Comparison of ENCODE assay signal across 11 mouse cellular contexts in the genomic region with DNA sequence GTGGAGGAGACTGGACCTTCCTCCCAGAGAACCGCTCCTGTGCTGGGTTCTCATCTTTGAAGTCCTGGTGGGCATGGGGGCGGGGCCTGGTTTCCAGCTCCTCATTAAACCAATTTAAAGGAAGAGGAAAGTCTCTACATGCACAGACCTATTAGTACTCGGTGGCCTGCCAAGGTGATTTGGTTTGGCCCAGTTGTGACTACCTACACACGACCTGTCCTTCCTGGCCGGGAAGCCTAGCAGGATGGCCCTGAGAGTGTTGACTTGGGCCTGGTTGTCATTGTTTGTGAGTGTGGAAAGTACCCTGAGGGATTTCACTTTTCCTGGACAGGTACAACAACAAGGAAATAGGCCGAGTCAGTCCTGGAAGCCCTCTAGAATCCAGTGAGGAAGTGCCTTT.
A peak's percentile ranks its signal among the peaks of the same experiment; 100 is the strongest.
DNase-seq lines count a peak whose midpoint lies in the region; ATAC-seq and TF ChIP-seq lines count a peak whose summit lies in the region.
"Had no signal": no experiment of that assay in that cellular context is flagged by ENCODE, and none has a peak within 500 bp of the region (broad histone marks: within the 10 kb centered on the region; RNA-seq: fewer than 3 reads in every experiment).

No protein-coding gene starts in this region.

- peak overlapping the region; percentile 8; the same call in 1 of the 2 replicates for H3K9ac ChIP-seq in kidney, embryonic 16.5 days (replicated peaks; ENCODE audit: low read length)
- H3K9ac ChIP-seq: lung, embryonic 15.5 days had no signal

- no peak for TF ChIP-seq CTCF in gastrocnemius, adult 2 months (IDR thresholded peaks at IDR 0.05)

- peaks cover 89% of the 10 kb centered on the region for H3K4me1 ChIP-seq in kidney, embryonic 16.5 days (ENCODE audit: insufficient read depth, low read length)
- peaks cover 91% of the 10 kb centered on the region for H3K4me1 ChIP-seq in embryonic facial prominence, embryonic 10.5 days
- H3K4me1 ChIP-seq in limb, embryonic 10.5 days, result peaks cover 94% of the 10 kb centered on the region

- H3K4me2 ChIP-seq in kidney, embryonic 16.5 days (replicated peaks; ENCODE audit: low read depth, low read length), result no peak overlapping the region
- H3K4me2 ChIP-seq: lung, embryonic 15.5 days had no signal

- 54% methylated on average over 6 of the region's 6 CpGs for WGBS in kidney, embryonic 16.5 days
- 71% methylated on average over 6 of the region's 6 CpGs for WGBS in embryonic facial prominence, embryonic 10.5 days
- WGBS in limb, embryonic 10.5 days, result 69% methylated on average over 6 of the region's 6 CpGs

- no peak for ATAC-seq in kidney, embryonic 16.5 days (ENCODE audit: low FRiP score, low TSS enrichment)

- no peaks in the 10 kb centered on the region for H3K9me3 ChIP-seq in kidney, embryonic 16.5 days (ENCODE audit: low read length)
- H3K9me3 ChIP-seq in embryonic facial prominence, embryonic 10.5 days, result no peaks in the 10 kb centered on the region
- no peaks in the 10 kb centered on the region for H3K9me3 ChIP-seq in limb, embryonic 10.5 days (replicated peaks)
- H3K9me3 ChIP-seq: lung, embryonic 15.5 days; midbrain, embryonic 10.5 days had no signal

- no peaks in the 10 kb centered on the region for H3K36me3 ChIP-seq in kidney, embryonic 16.5 days (ENCODE audit: insufficient read depth, low read length)
- peaks cover 7% of the 10 kb centered on the region; the same call in 1 of the 2 replicates for H3K36me3 ChIP-seq in embryonic facial prominence, embryonic 10.5 days (replicated peaks)
- H3K36me3 ChIP-seq in limb, embryonic 10.5 days, result peaks cover 18% of the 10 kb centered on the region; the same call in 1 of the 2 replicates
- H3K36me3 ChIP-seq: lung, embryonic 15.5 days; midbrain, embryonic 10.5 days had no signal

- intact Hi-C loops in gastrocnemius, adult 2 months (cut with DNase I), result loop anchor here (5.0 kb wide), 1 partner anchor 71 kb away; no protein-coding TSS in a partner anchor
- intact Hi-C loops in gastrocnemius, postnatal 36 days (cut with DNase I), result no loop called here

- peak overlapping the region; percentile 58 for H3K27ac ChIP-seq in gastrocnemius, adult 2 months
- H3K27ac ChIP-seq in kidney, embryonic 16.5 days (ENCODE audit: low read length), result peak overlapping the region; percentile 88
- H3K27ac ChIP-seq in embryonic facial prominence, embryonic 10.5 days (replicated peaks), result peak overlapping the region; percentile 74
- peak overlapping the region; percentile 66 for H3K27ac ChIP-seq in limb, embryonic 10.5 days

- DNase-seq in gastrocnemius, adult 2 months, result no peak
- DNase-seq in gastrocnemius, postnatal 36 days, result no peak
- no peak for DNase-seq in kidney, adult 9 months
- DNase-seq in embryonic facial prominence, embryonic 10.5 days (ENCODE audit: low spot score), result no peak
- no peak for DNase-seq in limb, embryonic 10.5 days (ENCODE audit: low spot score)
- no peak for DNase-seq in right cerebral cortex, postnatal 10 days (ENCODE audit: low spot score in 2 of 2)
- DNase-seq in left cerebral cortex, adult 8-10 months (ENCODE audit: low spot score in 2 of 2), result no peak
- DNase-seq: cerebellum, postnatal 10 days had no signal

- no peak overlapping the region for H3K4me3 ChIP-seq in gastrocnemius, adult 2 months
- no peak overlapping the region for H3K4me3 ChIP-seq in kidney, embryonic 16.5 days (ENCODE audit: low read length)
- H3K4me3 ChIP-seq in embryonic facial prominence, embryonic 10.5 days, result no peak overlapping the region
- H3K4me3 ChIP-seq in limb, embryonic 10.5 days, result no peak overlapping the region
- H3K4me3 ChIP-seq: lung, embryonic 15.5 days; midbrain, embryonic 10.5 days had no signal

- H3K27me3 ChIP-seq in kidney, embryonic 16.5 days (ENCODE audit: insufficient read depth, low read length), result no peaks in the 10 kb centered on the region
- no peaks in the 10 kb centered on the region for H3K27me3 ChIP-seq in embryonic facial prominence, embryonic 10.5 days (replicated peaks; ENCODE audit: low read depth, poor library complexity, severe bottlenecking)
- no peaks in the 10 kb centered on the region for H3K27me3 ChIP-seq in limb, embryonic 10.5 days (ENCODE audit: low read depth, poor library complexity, severe bottlenecking)
- H3K27me3 ChIP-seq: lung, embryonic 15.5 days had no signal
